Mouse (Mus musculus) midbrain, postnatal 0 days (tissue): ENCODE data around the gene Psmb5. TPM values are rescaled to one million over a fixed set of nuclear protein-coding genes. Genes with fewer than 3 reads are reported as not detected.
A peak's percentile ranks its signal among the peaks of the same experiment; 100 is the strongest.

Source experiments
- ATAC-seq: fragments of 200-750 bp; cut with Nextera tagmentation; 2 replicates; pipeline ENCODE4 v1.8.0; 2017; ENCODE audit warnings: moderate number of reproducible peaks, mild to moderate bottlenecking, moderate TSS enrichment, moderate library complexity; ENCODE audit not compliant: low FRiP score
- DNase-seq: peaks from one replicate; pipeline ENCODE4 v3.0.0-alpha.2; 2015; ENCODE audit warnings: low spot score
- H3K27ac ChIP-seq: fragments of 300-500 bp; sonication (generic); 2 replicates; pipeline ENCODE4 v1.5.1; 2014; ENCODE audit warnings: low read depth, mild to moderate bottlenecking, low read length, mixed read lengths
- H3K27me3 ChIP-seq: fragments of 300-500 bp; sonication (generic); 2 replicates; pipeline ENCODE4 v1.6.1; 2014; ENCODE audit warnings: low read length, control low read depth, mixed read lengths; ENCODE audit not compliant: insufficient read depth
- H3K36me3 ChIP-seq: fragments of 300-500 bp; sonication (generic); 2 replicates; pipeline ENCODE4 v1.6.1; 2014; ENCODE audit warnings: low read length, control low read depth, mixed read lengths; ENCODE audit not compliant: insufficient read depth
- H3K4me1 ChIP-seq: fragments of 300-500 bp; sonication (generic); 2 replicates; pipeline ENCODE4 v1.6.1; 2014; ENCODE audit warnings: mild to moderate bottlenecking, control low read depth, antibody characterized with exemption, low read length, mixed read lengths; ENCODE audit not compliant: insufficient read depth
- H3K4me2 ChIP-seq: fragments of 300-500 bp; sonication (generic); 2 replicates; pipeline ENCODE4 v1.6.1; 2014; ENCODE audit warnings: low read depth, mild to moderate bottlenecking, low read length, mixed read lengths; ENCODE audit not compliant: poor library complexity, severe bottlenecking
- H3K4me3 ChIP-seq: fragments of 300-500 bp; sonication (generic); 2 replicates; pipeline ENCODE4 v1.5.1; 2014; ENCODE audit warnings: low read depth, mild to moderate bottlenecking, low read length, moderate library complexity
- H3K9ac ChIP-seq: fragments of 300-500 bp; sonication (generic); replicated peaks from 2 replicates; pipeline ENCODE4 v1.6.1; 2014; ENCODE audit warnings: mild to moderate bottlenecking, low read length, moderate library complexity, mixed read lengths; ENCODE audit not compliant: poor library complexity, severe bottlenecking
- H3K9me3 ChIP-seq: fragments of 300-500 bp; sonication (generic); 2 replicates; pipeline ENCODE4 v1.6.1; 2016; ENCODE audit warnings: low read length, control low read depth
- CTCF ChIP-seq: IDR thresholded peaks from 2 replicates; pipeline ENCODE4 v1.5.1; 2016; ENCODE audit warnings: antibody characterized with exemption, mild to moderate bottlenecking
- WGBS: fragments of 180-500 bp; shearing (Covaris S2); extraction: QIAGEN DNeasy Blood & Tissue Kit; methylation state at CpG from one replicate; pipeline ENCODE4 v1.1.7; 2014; 5-methylcytosine and 5-hydroxymethylcytosine counted together
- polyA plus RNA-seq: library from polyadenylated mRNA; unstranded; fragments of >200 nt; fragmentation: Nextera tagmentation; extraction: Ambion mirVana; gene quantifications from 2 replicates; pipeline ENCODE4 v1.2.1, GENCODE M21; 2015
- total RNA-seq: library from RNA; depleted of rRNA; stranded (reverse); fragments of >200 nt; gene quantifications from 2 replicates; pipeline ENCODE4 v1.2.3, GENCODE M21; 2014

Psmb5 gene
- total and polyA plus RNA-seq, 2 experiments from 2014 or later = 197 to 404 TPM

DNA sequence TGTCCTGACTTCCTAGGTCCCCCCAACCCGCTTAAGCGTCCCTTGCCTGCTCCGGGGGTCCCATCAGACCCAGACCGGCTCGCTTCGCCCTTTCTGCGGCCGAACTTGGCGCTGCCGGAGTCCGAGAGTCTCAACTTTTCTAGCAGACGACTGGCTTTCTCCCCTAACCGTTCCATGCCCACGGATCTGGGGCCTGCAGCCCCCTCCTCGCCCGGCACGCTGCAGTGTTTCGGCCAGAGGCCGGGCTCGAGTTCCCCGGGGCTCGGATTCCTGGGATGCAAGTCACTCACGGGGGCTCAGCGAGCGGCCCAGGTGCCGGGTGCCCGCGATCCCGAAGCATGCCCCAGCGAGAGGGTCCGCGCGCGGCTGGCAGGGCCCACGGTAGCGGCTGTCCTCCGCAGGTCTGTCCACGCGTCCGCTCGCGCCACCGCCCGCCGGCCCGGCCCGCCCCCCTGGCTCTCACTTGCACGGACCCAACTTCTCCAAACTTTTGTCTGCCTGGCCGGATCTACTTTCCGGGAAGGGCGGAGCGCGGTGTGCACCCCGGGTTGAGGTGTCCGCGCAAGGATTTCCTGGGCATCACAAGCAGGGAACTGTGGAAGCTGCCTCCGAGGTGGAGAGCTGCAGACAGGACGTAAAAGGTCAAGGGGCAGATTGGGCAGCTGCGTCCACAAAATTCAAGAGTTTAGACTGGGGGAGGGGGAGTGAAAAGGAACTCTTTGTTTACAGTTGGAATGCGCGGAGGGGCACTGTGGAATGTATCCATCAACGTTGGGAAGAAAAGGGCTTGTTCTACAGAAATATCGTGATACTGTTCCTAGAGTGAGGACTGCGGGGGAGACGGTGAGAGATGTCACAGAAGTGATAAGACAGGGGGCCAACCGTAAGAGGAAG lies 40.5 kb downstream of the Psmb5 start, which contains the start of gene Ajuba:
TSS of gene Ajuba (minus strand) at position 470 of the 894 bp plus-strand sequence.
- under 1% methylated on average over 66 of the region's 66 CpGs for WGBS
- peak within 1 kb of the TSS; percentile 83 for H3K4me2 ChIP-seq
- DNase-seq (peak; percentile 83), ATAC-seq (peak; percentile 56; the same call in 1 of the 2 replicates)
- H3K4me3 ChIP-seq = peak within 1 kb of the TSS; percentile 52
- no peaks in the 10 kb centered on the region for H3K9me3 ChIP-seq
- TF ChIP-seq CTCF = no peak
- peaks cover 36% of the 10 kb centered on the region for H3K27me3 ChIP-seq
- peak within 1 kb of the TSS; percentile 51 for H3K9ac ChIP-seq
- peak within 1 kb of the TSS; percentile 63; the same call in 1 of the 2 replicates for H3K27ac ChIP-seq
- H3K36me3 ChIP-seq = no peaks in the 10 kb centered on the region
- H3K4me1 ChIP-seq = 0 out of 2 replicates have a peak, but pooled peaks cover 4% of the 10 kb centered on the region

DNA sequence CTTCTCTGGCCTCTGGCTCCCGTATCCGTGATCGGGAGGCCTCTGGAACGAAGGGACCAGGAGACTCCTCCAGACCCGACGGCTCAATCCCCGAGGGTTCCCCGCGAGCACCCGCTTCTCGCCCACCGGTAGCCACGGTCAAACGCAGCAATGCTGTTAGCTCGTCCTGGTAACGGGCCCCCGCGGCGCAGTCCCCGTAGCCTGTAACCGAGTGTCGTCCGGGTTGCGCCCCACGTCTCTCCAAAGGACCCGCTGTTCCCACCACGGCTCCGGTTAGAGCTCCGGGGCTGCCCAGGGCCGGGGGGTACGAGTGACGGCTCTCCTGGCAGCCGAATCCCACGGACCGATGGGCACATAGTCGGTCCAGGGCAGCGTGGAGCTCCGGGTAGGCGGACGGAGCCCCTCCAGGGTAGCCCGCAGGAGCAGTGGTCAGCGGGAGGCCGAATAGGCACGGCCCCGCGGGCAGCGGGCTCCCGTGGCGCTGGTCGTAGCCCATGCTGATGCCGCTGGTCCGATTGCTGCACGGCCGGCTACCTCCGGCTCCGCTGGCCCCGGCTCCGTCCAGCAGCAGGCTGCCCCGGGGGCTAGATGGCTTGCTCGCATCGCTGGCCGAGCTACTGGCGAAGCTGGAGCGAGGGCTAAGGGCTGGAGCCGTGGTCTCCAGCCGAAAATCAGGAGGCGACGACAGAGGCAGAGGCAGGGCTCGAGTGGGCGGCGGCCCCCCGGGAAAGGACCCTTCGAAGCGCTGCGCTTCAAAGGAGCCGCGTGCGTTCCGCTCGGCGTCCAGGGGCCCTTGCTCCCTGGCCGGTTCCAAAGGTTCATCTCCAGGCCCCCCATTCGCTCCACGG lies 41.4 kb downstream of the Psmb5 start:
- Histone ChIP-seq H3K9ac (peak overlapping the region; percentile 51), H3K4me2 (peak overlapping the region; percentile 83), H3K36me3 (no peaks in the 10 kb centered on the region), H3K27ac (no peak overlapping the region), H3K27me3 (peaks cover 36% of the 10 kb centered on the region), H3K4me3 (peak overlapping the region; percentile 52), H3K9me3 (no peaks in the 10 kb centered on the region), H3K4me1 (0 out of 2 replicates have a peak, but pooled peaks cover 4% of the 10 kb centered on the region)
- no peak for TF ChIP-seq CTCF
- WGBS = under 1% methylated on average over 80 of the region's 84 CpGs
- ATAC-seq (no peak), DNase-seq (no peak)

GRCm38 (mm10) chr14:54575631-54576030 lies 42.2 kb downstream of the Psmb5 start:
- DNase-seq = no peak
- WGBS = under 1% methylated on average over 35 of the region's 39 CpGs
- no peak overlapping the region for H3K27ac ChIP-seq

GRCm38 (mm10) chr14:54575031-54575430 lies 42.8 kb downstream of the Psmb5 start:
- peak overlapping the region; percentile 52; the same call in 1 of the 2 replicates for H3K4me3 ChIP-seq
- no peaks in the 10 kb centered on the region for H3K9me3 ChIP-seq
- H3K27ac ChIP-seq = no peak overlapping the region
- H3K36me3 ChIP-seq = no peaks in the 10 kb centered on the region
- 7% methylated on average over 8 of the region's 8 CpGs for WGBS
- H3K4me1 ChIP-seq = 0 out of 2 replicates have a peak, but pooled peaks cover 4% of the 10 kb centered on the region
- H3K9ac ChIP-seq = no peak overlapping the region
- DNase-seq (no peak), ATAC-seq (no peak)
- peak overlapping the region; percentile 83 for H3K4me2 ChIP-seq
- no peak for TF ChIP-seq CTCF
- peaks cover 36% of the 10 kb centered on the region for H3K27me3 ChIP-seq

More at GRCm38 (mm10) chr14:54575631-54576030, 42.2 kb downstream of the Psmb5 start:
- H3K9ac ChIP-seq = 0 out of 2 replicates have a peak overlapping the region, but pooled peaks have one; percentile 36
- peak overlapping the region; percentile 52 for H3K4me3 ChIP-seq
- H3K4me2 ChIP-seq = peak overlapping the region; percentile 83
- no peak for TF ChIP-seq CTCF
- peaks cover 36% of the 10 kb centered on the region for H3K27me3 ChIP-seq
- no peaks in the 10 kb centered on the region for H3K9me3 ChIP-seq
- H3K36me3 ChIP-seq = no peaks in the 10 kb centered on the region
- H3K4me1 ChIP-seq = 0 out of 2 replicates have a peak, but pooled peaks cover 4% of the 10 kb centered on the region
- no peak for ATAC-seq

GRCm38 (mm10) chr14:54574253-54574652 lies 43.6 kb downstream of the Psmb5 start:
- WGBS = 20% methylated on average over 4 of the region's 4 CpGs

More at GRCm38 (mm10) chr14:54574253-54574652, 43.6 kb downstream of the Psmb5 start:
- no peak for ATAC-seq
- Histone ChIP-seq H3K4me1 (0 out of 2 replicates have a peak, but pooled peaks cover 4% of the 10 kb centered on the region), H3K4me3 (no peak overlapping the region), H3K9ac (no peak overlapping the region), H3K36me3 (no peaks in the 10 kb centered on the region), H3K27me3 (peaks cover 36% of the 10 kb centered on the region), H3K9me3 (no peaks in the 10 kb centered on the region), H3K27ac (no peak overlapping the region), H3K4me2 (0 out of 2 replicates have a peak overlapping the region, but pooled peaks have one; percentile 12)
- no peak for TF ChIP-seq CTCF
- peak; percentile 27 for DNase-seq
